Mouse (Mus musculus) testis, adult 2 months (tissue): ENCODE data around the gene Me3.

Source experiments
- CTCF ChIP-seq: fragments of 200-500 bp; IDR thresholded peaks from 2 replicates; pipeline ENCODE4 v1.5.1; 2012; ENCODE audit warnings: low read depth, mild to moderate bottlenecking, inconsistent platforms, low read length, moderate library complexity; ENCODE audit not compliant: control insufficient read depth, insufficient read depth, insufficient replicate concordance
- POLR2A ChIP-seq: fragments of 200-500 bp; IDR thresholded peaks from 2 replicates; pipeline ENCODE4 v1.6.1; 2012; ENCODE audit warnings: low read depth, mild to moderate bottlenecking, inconsistent platforms, low read length, moderate library complexity; ENCODE audit not compliant: control insufficient read depth

DNA sequence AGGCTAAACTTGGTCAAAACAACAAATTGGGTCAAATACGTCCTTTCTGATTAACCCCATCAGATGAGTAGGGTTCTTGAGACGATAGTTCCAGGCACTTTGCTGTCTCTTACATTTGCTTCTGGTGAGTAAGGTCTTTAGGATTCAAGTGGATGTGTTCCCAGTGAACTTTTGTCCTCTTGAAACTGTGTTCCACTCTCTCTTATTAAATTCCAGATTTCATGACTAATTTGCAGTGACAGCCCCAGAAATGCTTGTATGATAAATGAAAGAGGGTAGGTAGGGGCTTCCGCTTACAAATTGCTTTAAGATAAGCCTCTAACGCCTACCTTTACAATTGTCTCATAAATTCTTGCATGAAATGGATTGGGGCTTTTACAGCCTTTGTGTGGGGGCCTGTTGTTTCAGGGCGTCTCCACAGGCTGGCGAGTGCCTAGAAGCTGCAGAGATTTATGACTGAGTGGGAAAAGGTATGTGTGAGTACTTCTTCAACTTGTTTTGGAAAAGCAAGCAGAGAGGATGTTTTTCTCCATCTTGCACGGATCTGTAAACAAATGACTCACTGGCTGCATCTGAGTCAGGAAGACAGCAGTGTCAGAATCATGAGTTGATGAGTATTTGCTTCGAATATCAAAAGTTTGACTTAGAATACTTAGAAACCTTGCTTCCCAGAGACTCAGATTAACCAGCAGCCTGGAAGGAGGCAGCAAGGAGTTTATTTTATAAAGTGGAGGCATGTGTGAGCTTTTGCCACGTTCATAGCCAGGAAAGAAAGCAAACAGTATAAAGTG lies 137.1 kb downstream of the Me3 start:
- TF ChIP-seq CTCF, result no peak
- no peak for TF ChIP-seq POLR2A
